ENCODE assay signal across 8 mouse cellular contexts in genomic region chr11:87725964-87726562, GRCm38 (mm10). TPM values are rescaled to one million over a fixed set of nuclear protein-coding genes. Genes with fewer than 3 reads are reported as not detected.
A peak's percentile ranks its signal among the peaks of the same experiment; 100 is the strongest.
DNase-seq lines count a peak whose midpoint lies in the region; ATAC-seq and TF ChIP-seq lines count a peak whose summit lies in the region.

No protein-coding gene starts in this region.

- no peak overlapping the region for H3K4me3 ChIP-seq in kidney, embryonic 16.5 days (ENCODE audit: low read length)
- no peak overlapping the region for H3K4me3 ChIP-seq in intestine, embryonic 15.5 days (replicated peaks)
- no peak overlapping the region for H3K4me3 ChIP-seq in kidney, adult 2 months (ENCODE audit: insufficient read depth, low read depth, low read length)

- no peaks in the 10 kb centered on the region for H3K36me3 ChIP-seq in kidney, embryonic 16.5 days (ENCODE audit: insufficient read depth, low read length)
- no peaks in the 10 kb centered on the region for H3K36me3 ChIP-seq in intestine, embryonic 15.5 days
- H3K36me3 ChIP-seq in kidney, adult 2 months (ENCODE audit: control insufficient read depth, insufficient read depth, low read length) = no peaks in the 10 kb centered on the region

- peak overlapping the region; percentile 72 for H3K27ac ChIP-seq in kidney, embryonic 16.5 days (ENCODE audit: low read length)
- H3K27ac ChIP-seq in intestine, embryonic 15.5 days = peak overlapping the region; percentile 61
- H3K27ac ChIP-seq in kidney, adult 2 months (ENCODE audit: insufficient read depth, low read depth, low read length) = no peak overlapping the region

- TF ChIP-seq CTCF in kidney, adult 2 months (conservative IDR thresholded peaks at IDR 0.05; ENCODE audit: insufficient read depth, insufficient read length, low read depth, low read length) = no peak

- no peak for TF ChIP-seq POLR2A in kidney, adult 2 months (IDR thresholded peaks at IDR 0.05; ENCODE audit: low read depth, low read length)

- peak overlapping the region; percentile 35 for H3K9ac ChIP-seq in kidney, embryonic 16.5 days (replicated peaks; ENCODE audit: low read length)
- H3K9ac ChIP-seq in intestine, embryonic 15.5 days = peak overlapping the region; percentile 36; the same call in 1 of the 2 replicates

- no peaks in the 10 kb centered on the region for H3K27me3 ChIP-seq in kidney, embryonic 16.5 days (ENCODE audit: insufficient read depth, low read length)
- H3K27me3 ChIP-seq in intestine, embryonic 15.5 days (replicated peaks) = no peaks in the 10 kb centered on the region
- no peaks in the 10 kb centered on the region for H3K27me3 ChIP-seq in kidney, adult 2 months (replicated peaks; ENCODE audit: control insufficient read depth, insufficient read depth, low read length)

- DNase-seq in kidney, adult 11 months = no peak
- DNase-seq in embryo, embryonic 10 days (ENCODE audit: low spot score) = peak; percentile 71
- peak; percentile 56 for DNase-seq in retina, embryonic 14.5 days (ENCODE audit: low spot score)
- DNase-seq in layer of hippocampus, adult 11-12 months (ENCODE audit: low spot score) = no peak
- no peak for DNase-seq in left cerebral cortex, adult 8-10 months (ENCODE audit: low spot score in 2 of 2)
- no peak for DNase-seq in kidney, adult 2 months

- 14% methylated on average over 6 of the region's 6 CpGs for WGBS in kidney, embryonic 16.5 days
- WGBS in intestine, embryonic 15.5 days = 22% methylated on average over 6 of the region's 6 CpGs
- 56% methylated on average over 6 of the region's 6 CpGs for WGBS in kidney, adult 2 months

- ATAC-seq in kidney, embryonic 16.5 days (ENCODE audit: low FRiP score, low TSS enrichment) = peak; percentile 87
- ATAC-seq in intestine, embryonic 15.5 days = peak; percentile 86

- H3K4me2 ChIP-seq in kidney, embryonic 16.5 days (replicated peaks; ENCODE audit: low read depth, low read length) = no peak overlapping the region
- peak overlapping the region; percentile 40 for H3K4me2 ChIP-seq in intestine, embryonic 15.5 days (replicated peaks)

- H3K4me1 ChIP-seq in kidney, embryonic 16.5 days (ENCODE audit: insufficient read depth, low read length) = peaks cover 17% of the 10 kb centered on the region
- peaks cover 19% of the 10 kb centered on the region for H3K4me1 ChIP-seq in intestine, embryonic 15.5 days (replicated peaks)
- H3K4me1 ChIP-seq in kidney, adult 2 months (ENCODE audit: control insufficient read depth, insufficient read depth, low read length) = no peaks in the 10 kb centered on the region

- no peaks in the 10 kb centered on the region for H3K9me3 ChIP-seq in kidney, embryonic 16.5 days (ENCODE audit: low read length)
- no peaks in the 10 kb centered on the region for H3K9me3 ChIP-seq in intestine, embryonic 15.5 days

RNA-seq across cellular contexts. Expression of gene Supt4a, which starts 11.3 kb away (rescaled TPM):
- polyA plus RNA-seq in kidney, embryonic 16.5 days (2015; fragmentation: Nextera tagmentation; extraction: Ambion mirVana) = 156 and 161 TPM in 2 replicates
- polyA plus RNA-seq in intestine, embryonic 15.5 days (2015; fragmentation: Nextera tagmentation; extraction: Ambion mirVana) = 117 and 121 TPM in 2 replicates
- 10 to 100 TPM; 63.2 to 84.3 (median 76.2) TPM for total RNA-seq in left cerebral cortex, adult 8-10 months (2022)
- 96.9 and 135 TPM in 2 replicates for polyA plus RNA-seq in kidney, adult 2 months (2012; rRNA removed)

RNA-seq across cellular contexts. Expression of gene Tspoap1, which starts 34.3 kb away (rescaled TPM):
- polyA plus RNA-seq in kidney, embryonic 16.5 days (2015; fragmentation: Nextera tagmentation; extraction: Ambion mirVana) = 4.7 and 5.6 TPM in 2 replicates
- 0.96 and 1.5 TPM in 2 replicates for polyA plus RNA-seq in intestine, embryonic 15.5 days (2015; fragmentation: Nextera tagmentation; extraction: Ambion mirVana)
- 100 to 1,000 TPM; 162 to 192 (median 176) TPM for total RNA-seq in left cerebral cortex, adult 8-10 months (2022)
- polyA plus RNA-seq in kidney, adult 2 months (2012; rRNA removed) = 3.1 and 4.2 TPM in 2 replicates

Comparison
In these comparisons a context has a peak if more than half of its experiments do, and no peak if none do; other contexts are left out.
1. DNase-seq: peak in embryo, embryonic 10 days (single experiment) and retina, embryonic 14.5 days (single experiment); none in kidney, adult 11 months (single experiment), layer of hippocampus, adult 11-12 months (single experiment), left cerebral cortex, adult 8-10 months (0 of 2) and kidney, adult 2 months (single experiment).